Mouse (Mus musculus): ENCODE data around the gene Gm4792.

Gene Gm4792

DNA sequence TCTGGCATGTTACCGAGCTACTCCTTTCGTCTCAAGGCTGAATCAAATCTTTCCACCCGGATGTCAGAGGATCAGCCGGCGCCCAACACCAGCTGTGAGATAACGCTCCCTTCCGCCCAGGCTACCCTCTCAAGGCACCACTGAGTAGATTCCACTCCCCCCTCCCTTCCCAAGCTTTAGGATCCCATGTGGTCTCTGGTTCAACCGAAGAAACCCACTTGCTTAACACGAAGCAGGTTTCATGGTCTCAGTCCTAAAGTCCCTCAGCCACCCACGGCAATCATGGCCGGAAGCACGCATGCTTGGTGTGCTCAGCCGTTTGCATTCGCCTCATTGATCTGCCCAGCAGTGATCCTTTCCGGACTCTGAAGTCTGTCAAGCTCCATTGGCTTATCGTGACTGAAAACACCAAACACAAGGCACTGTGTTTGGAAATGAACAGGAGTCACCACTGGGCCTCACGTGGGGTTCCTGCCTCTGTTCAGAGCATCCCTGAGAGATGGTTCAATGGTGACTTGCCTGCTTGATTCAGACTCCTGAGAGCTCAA is 45.2 kb downstream of the Gm4792 start:
- in situ Hi-C loops (cut with MboI; ENCODE audit: low pct_unique_long_range_greater_than_20kb in 1 of 2, low sequenced_read_pairs in 2 of 2, unreplicated experiment in 1 of 2): no loop called here

DNA sequence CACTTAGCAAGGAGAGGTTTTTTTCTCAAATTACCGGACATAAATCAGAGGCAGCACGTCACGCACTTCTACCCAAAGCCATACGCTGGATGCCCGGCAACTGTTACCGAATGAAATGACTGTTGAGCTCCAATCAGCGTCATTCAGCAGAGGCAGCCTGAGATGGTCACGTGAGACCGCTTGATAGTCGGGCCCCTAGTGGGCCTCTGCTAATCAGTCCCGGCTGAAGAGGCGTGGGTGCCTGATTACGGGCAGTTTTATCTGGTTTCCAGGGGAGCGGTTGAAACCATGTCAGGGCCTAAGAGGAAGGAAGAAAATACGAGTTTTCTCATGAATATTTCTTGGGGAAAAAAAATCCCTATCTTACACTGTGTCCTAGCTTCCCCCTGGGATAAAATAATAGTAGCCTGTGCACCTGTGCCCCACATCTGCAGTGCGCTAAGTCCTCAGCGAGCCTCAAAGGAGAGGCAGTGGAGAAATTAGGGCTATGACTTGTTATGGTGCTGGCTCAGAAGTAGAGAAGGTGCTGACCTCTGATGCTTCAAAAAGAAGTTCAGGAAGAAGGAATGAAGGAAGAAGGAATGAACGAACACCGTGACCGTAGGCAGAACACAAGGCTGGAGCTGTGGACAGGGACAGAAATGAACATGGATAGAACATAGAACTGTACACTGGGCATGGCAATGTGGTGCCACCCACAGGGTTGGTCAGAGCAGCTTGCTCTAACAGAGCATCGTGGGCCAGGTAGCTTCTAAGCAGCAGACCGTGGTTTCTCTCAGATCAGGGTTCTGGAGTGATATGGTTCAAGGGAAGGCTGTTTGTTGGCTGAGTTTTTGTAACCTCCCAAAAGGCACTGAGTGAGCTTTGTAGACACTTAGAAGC is 48.7 kb downstream of the Gm4792 start:
- in situ Hi-C loops (cut with MboI; ENCODE audit: low pct_unique_long_range_greater_than_20kb in 1 of 2, low sequenced_read_pairs in 2 of 2, unreplicated experiment in 1 of 2): no loop called here

DNA sequence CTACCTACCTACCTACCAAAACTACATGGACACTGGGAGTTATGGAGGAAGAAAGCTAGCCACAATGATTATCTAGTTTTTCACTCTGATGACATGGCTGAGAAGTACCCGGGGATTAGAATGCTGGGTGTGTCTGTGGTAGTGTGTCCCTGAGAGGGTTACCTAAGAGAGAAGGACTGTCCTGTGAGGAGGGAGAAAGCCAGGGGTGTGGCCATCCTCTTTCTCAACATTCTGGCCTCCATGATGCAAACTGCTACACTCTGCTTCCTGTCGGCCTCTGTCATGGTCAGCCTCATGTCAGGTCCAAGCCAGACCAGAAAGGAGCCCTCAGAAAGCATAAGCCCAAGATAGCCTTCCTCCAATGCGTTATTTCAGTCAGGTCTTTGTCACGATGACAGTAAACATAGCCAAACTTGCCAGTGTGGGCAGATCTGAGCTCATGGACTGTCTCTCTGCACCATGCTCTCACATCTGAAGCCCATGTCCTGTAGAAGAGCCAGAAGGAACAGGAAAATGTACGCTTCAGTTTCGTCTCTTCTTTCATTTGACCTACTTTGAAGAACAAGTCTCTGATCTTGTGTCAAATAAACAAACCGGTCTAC is 50.7 kb downstream of the Gm4792 start:
- in situ Hi-C loops (cut with MboI; ENCODE audit: low pct_unique_long_range_greater_than_20kb in 1 of 2, low sequenced_read_pairs in 2 of 2, unreplicated experiment in 1 of 2): no loop called here
